ENCODE assay signal across 16 mouse cellular contexts in genomic region chr9:7994275-7994674, GRCm38 (mm10). TPM values are rescaled to one million over a fixed set of nuclear protein-coding genes. Genes with fewer than 3 reads are reported as not detected.
DNase-seq lines count a peak whose midpoint lies in the region; ATAC-seq and TF ChIP-seq lines count a peak whose summit lies in the region.
"Had no signal": no experiment of that assay in that cellular context is flagged by ENCODE, and none has a peak within 500 bp of the region (broad histone marks: within the 10 kb centered on the region; RNA-seq: fewer than 3 reads in every experiment).

No protein-coding gene starts in this region.

- no peak for DNase-seq in heart, postnatal 4 days
- peak; percentile 59 for DNase-seq in lung, embryonic 14.5 days
- no peak for DNase-seq in lung, postnatal 36 days
- peak; percentile 83 for DNase-seq in forebrain, embryonic 14.5 days (ENCODE audit: low spot score)
- peak; percentile 78 for DNase-seq in midbrain, embryonic 14.5 days
- no peak for DNase-seq in right cerebral cortex, postnatal 36 days (ENCODE audit: low spot score in 2 of 2)
- DNase-seq: adrenal gland, adult 2 months; cerebellum, adult 11-12 months; gastrocnemius, postnatal 25 days; kidney, adult 2 months; kidney, postnatal 4 days; lung, adult 2 months; right cerebral cortex, postnatal 25 days had no signal

- peaks cover 50% of the 10 kb centered on the region for H3K36me3 ChIP-seq in heart, embryonic 12.5 days
- peaks cover 53% of the 10 kb centered on the region for H3K36me3 ChIP-seq in lung, embryonic 14.5 days (ENCODE audit: insufficient read depth)
- 0 out of 2 replicates have a peak, but pooled peaks cover 10% of the 10 kb centered on the region for H3K36me3 ChIP-seq in forebrain, embryonic 14.5 days (ENCODE audit: control insufficient read depth, insufficient read depth, low read length)
- H3K36me3 ChIP-seq in midbrain, embryonic 14.5 days (ENCODE audit: control insufficient read depth, insufficient read depth, low read length), result no peaks in the 10 kb centered on the region

- no peaks in the 10 kb centered on the region for H3K9me3 ChIP-seq in heart, embryonic 12.5 days (replicated peaks)
- no peaks in the 10 kb centered on the region for H3K9me3 ChIP-seq in lung, embryonic 14.5 days (ENCODE audit: low read depth, low read length)
- H3K9me3 ChIP-seq in forebrain, embryonic 14.5 days (replicated peaks; ENCODE audit: control insufficient read depth, low read length), result no peaks in the 10 kb centered on the region
- H3K9me3 ChIP-seq in midbrain, embryonic 14.5 days (ENCODE audit: control insufficient read depth, low read length), result no peaks in the 10 kb centered on the region
- H3K9me3 ChIP-seq: embryonic facial prominence, embryonic 13.5 days had no signal

- peaks cover 67% of the 10 kb centered on the region for H3K4me1 ChIP-seq in heart, embryonic 12.5 days (replicated peaks)
- no peaks in the 10 kb centered on the region for H3K4me1 ChIP-seq in lung, embryonic 14.5 days (ENCODE audit: insufficient read depth)
- no peaks in the 10 kb centered on the region for H3K4me1 ChIP-seq in forebrain, embryonic 14.5 days (ENCODE audit: control insufficient read depth, insufficient read depth, low read length)
- no peaks in the 10 kb centered on the region for H3K4me1 ChIP-seq in midbrain, embryonic 14.5 days (ENCODE audit: control insufficient read depth, insufficient read depth, low read length)

- H3K4me2 ChIP-seq in heart, embryonic 12.5 days, result peak overlapping the region; percentile 9; the same call in 1 of the 2 replicates
- no peak overlapping the region for H3K4me2 ChIP-seq in lung, embryonic 14.5 days
- no peak overlapping the region for H3K4me2 ChIP-seq in forebrain, embryonic 14.5 days (ENCODE audit: low read length)
- H3K4me2 ChIP-seq in midbrain, embryonic 14.5 days (ENCODE audit: low read length), result no peak overlapping the region
- H3K4me2 ChIP-seq: embryonic facial prominence, embryonic 13.5 days had no signal

- H3K27ac ChIP-seq in heart, embryonic 12.5 days (ENCODE audit: poor library complexity, severe bottlenecking), result peak overlapping the region; percentile 67
- no peak overlapping the region for H3K27ac ChIP-seq in lung, embryonic 14.5 days (ENCODE audit: low read depth)
- H3K27ac ChIP-seq in forebrain, embryonic 14.5 days (ENCODE audit: low read depth, low read length), result no peak overlapping the region
- H3K27ac ChIP-seq in midbrain, embryonic 14.5 days (replicated peaks; ENCODE audit: low read depth, low read length), result no peak overlapping the region
- H3K27ac ChIP-seq: embryonic facial prominence, embryonic 13.5 days had no signal

- ATAC-seq in heart, embryonic 12.5 days (ENCODE audit: insufficient number of reproducible peaks, low FRiP score), result no peak
- no peak for ATAC-seq in lung, embryonic 14.5 days (ENCODE audit: insufficient read depth)
- ATAC-seq in forebrain, embryonic 14.5 days, result peak; percentile 68; the same call in 1 of the 2 replicates
- no peak; the same call in 1 of the 2 replicates for ATAC-seq in midbrain, embryonic 14.5 days (ENCODE audit: low FRiP score, low TSS enrichment)

- peak overlapping the region; percentile 34 for H3K9ac ChIP-seq in heart, embryonic 12.5 days
- no peak overlapping the region for H3K9ac ChIP-seq in lung, embryonic 14.5 days
- H3K9ac ChIP-seq in forebrain, embryonic 14.5 days (ENCODE audit: low read length), result no peak overlapping the region
- no peak overlapping the region for H3K9ac ChIP-seq in midbrain, embryonic 14.5 days (replicated peaks; ENCODE audit: low read length)
- H3K9ac ChIP-seq: embryonic facial prominence, embryonic 13.5 days had no signal

- WGBS in heart, embryonic 12.5 days, result 48% methylated on average over 5 of the region's 5 CpGs
- 73% methylated on average over 5 of the region's 5 CpGs for WGBS in lung, embryonic 14.5 days
- 30% methylated on average over 5 of the region's 5 CpGs for WGBS in forebrain, embryonic 14.5 days
- 51% methylated on average over 5 of the region's 5 CpGs for WGBS in midbrain, embryonic 14.5 days

- no peak for TF ChIP-seq CTCF in lung, embryonic 14.5 days (IDR thresholded peaks at IDR 0.05; ENCODE audit: low read depth)

- H3K27me3 ChIP-seq in heart, embryonic 12.5 days (replicated peaks), result no peaks in the 10 kb centered on the region
- no peaks in the 10 kb centered on the region for H3K27me3 ChIP-seq in lung, embryonic 14.5 days (ENCODE audit: insufficient read depth, low read length)
- no peaks in the 10 kb centered on the region for H3K27me3 ChIP-seq in forebrain, embryonic 14.5 days (replicated peaks; ENCODE audit: control insufficient read depth, insufficient read depth, low read length)
- no peaks in the 10 kb centered on the region for H3K27me3 ChIP-seq in midbrain, embryonic 14.5 days (ENCODE audit: control insufficient read depth, insufficient read depth, low read length)
- H3K27me3 ChIP-seq: embryonic facial prominence, embryonic 13.5 days had no signal

- no peak overlapping the region for H3K4me3 ChIP-seq in heart, embryonic 12.5 days
- H3K4me3 ChIP-seq in lung, embryonic 14.5 days (ENCODE audit: low read depth, low read length), result no peak overlapping the region
- H3K4me3 ChIP-seq in forebrain, embryonic 14.5 days (ENCODE audit: low read depth, low read length), result no peak overlapping the region
- no peak overlapping the region for H3K4me3 ChIP-seq in midbrain, embryonic 14.5 days (replicated peaks; ENCODE audit: low read depth, low read length)
- H3K4me3 ChIP-seq: embryonic facial prominence, embryonic 13.5 days; myocyte had no signal

RNA-seq across cellular contexts. Expression of gene Yap1, which starts 10.1 kb away (rescaled TPM):
- polyA plus RNA-seq in heart, embryonic 12.5 days (2016; fragmentation: Nextera tagmentation; extraction: Ambion mirVana), result 37.6 and 39.7 TPM in 2 replicates
- 10 to 100 TPM; 64.7 to 69.2 TPM for total RNA-seq in heart, postnatal 4 days (2021)
- polyA plus RNA-seq in lung, embryonic 14.5 days (2014; fragmentation: Nextera tagmentation; extraction: Ambion mirVana), result 37.7 and 42.0 TPM in 2 replicates
- 7.6 and 8.7 TPM in 2 replicates for polyA plus RNA-seq in forebrain, embryonic 14.5 days (2014; fragmentation: Nextera tagmentation; extraction: Ambion mirVana)
- polyA plus RNA-seq in midbrain, embryonic 14.5 days (2014; fragmentation: Nextera tagmentation; extraction: Ambion mirVana), result 5.9 and 7.8 TPM in 2 replicates

RNA-seq across cellular contexts. Expression of gene Cfap300, which starts 48.3 kb away (rescaled TPM):
- polyA plus RNA-seq in heart, embryonic 12.5 days (2016; fragmentation: Nextera tagmentation; extraction: Ambion mirVana), result 7.4 TPM in 2 replicates
- total RNA-seq in heart, postnatal 4 days (2021), result 1 to 10 TPM; 1.2 to 1.5 TPM
- polyA plus RNA-seq in lung, embryonic 14.5 days (2014; fragmentation: Nextera tagmentation; extraction: Ambion mirVana), result 10.8 and 13.0 TPM in 2 replicates
- polyA plus RNA-seq in forebrain, embryonic 14.5 days (2014; fragmentation: Nextera tagmentation; extraction: Ambion mirVana), result 17.4 and 18.1 TPM in 2 replicates
- polyA plus RNA-seq in midbrain, embryonic 14.5 days (2014; fragmentation: Nextera tagmentation; extraction: Ambion mirVana), result 15.8 and 18.2 TPM in 2 replicates

Comparison
In these comparisons a context has a peak if more than half of its experiments do, and no peak if none do; other contexts are left out.
1. DNase-seq: peak in lung, embryonic 14.5 days (single experiment), forebrain, embryonic 14.5 days (single experiment) and midbrain, embryonic 14.5 days (single experiment); none in heart, postnatal 4 days (single experiment), lung, postnatal 36 days (single experiment) and right cerebral cortex, postnatal 36 days (0 of 2).